Mouse (Mus musculus): ENCODE data around the gene Slc10a4. TPM values are rescaled to one million over a fixed set of nuclear protein-coding genes. Genes with fewer than 3 reads are reported as not detected.
A peak's percentile ranks its signal among the peaks of the same experiment; 100 is the strongest.
"Not testable (repeated sequence)": the region's sequence is repeated elsewhere in the genome, so short reads cannot be mapped to it uniquely, and the experiment has no call there.

The Slc10a4 gene
- polyA plus RNA-seq, 1 experiment from 2014 or later: 8.3 TPM

- H3K4me2 ChIP-seq: peak overlapping the region; percentile 46; the same call in 1 of the 2 replicates
- peaks cover 13% of the 10 kb centered on the region; the same call in 1 of the 2 replicates for H3K27me3 ChIP-seq (ENCODE audit: control insufficient read depth, insufficient read depth, low read length)
- H3K36me3 ChIP-seq (ENCODE audit: control insufficient read depth, insufficient read depth, low read length): no peaks in the 10 kb centered on the region
- ATAC-seq (ENCODE audit: low FRiP score) (peak; percentile 47; the same call in 1 of the 2 replicates), DNase-seq (ENCODE audit: low spot score, missing footprints) (peak; percentile 89)
- H3K9ac ChIP-seq (ENCODE audit: low read length): no peak overlapping the region
- no peaks in the 10 kb centered on the region for H3K9me3 ChIP-seq (ENCODE audit: control insufficient read depth, low read length)
- H3K4me1 ChIP-seq (ENCODE audit: control insufficient read depth, insufficient read depth, low read length): no peaks in the 10 kb centered on the region
- H3K4me3 ChIP-seq (ENCODE audit: low read depth, low read length): peak overlapping the region; percentile 29; the same call in 1 of the 2 replicates
- WGBS: 53% methylated on average over 5 of the region's 5 CpGs
- H3K27ac ChIP-seq (ENCODE audit: low read depth, low read length): no peak overlapping the region
Observed at GRCm38 (mm10) chr5:73007582-73007959, 888 bp downstream of the Slc10a4 start.

DNA sequence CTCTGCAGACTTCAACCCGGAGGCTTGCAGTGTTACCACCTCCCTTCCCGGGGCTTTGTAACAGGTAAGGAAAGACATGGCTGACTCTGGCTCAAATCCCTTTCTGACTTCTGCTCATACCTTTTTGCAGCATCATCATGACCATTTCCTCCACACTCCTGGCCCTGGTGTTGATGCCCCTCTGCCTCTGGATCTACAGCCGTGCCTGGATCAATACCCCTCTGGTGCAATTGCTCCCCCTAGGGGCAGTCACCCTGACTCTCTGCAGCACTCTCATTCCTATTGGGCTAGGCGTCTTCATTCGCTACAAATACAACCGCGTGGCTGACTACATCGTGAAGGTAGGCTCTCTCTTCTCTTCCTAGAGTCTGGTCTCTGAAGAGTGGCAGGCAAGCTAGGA lies 1.5 kb downstream of the Slc10a4 start:
- not testable (repeated sequence) for ATAC-seq (ENCODE audit: low FRiP score); H3K4me1 ChIP-seq (ENCODE audit: control insufficient read depth, insufficient read depth, low read length); H3K9me3 ChIP-seq (ENCODE audit: control insufficient read depth, low read length); DNase-seq (ENCODE audit: low spot score, missing footprints); H3K9ac ChIP-seq (ENCODE audit: low read length); H3K27ac ChIP-seq (ENCODE audit: low read depth, low read length); H3K4me2 ChIP-seq; H3K4me3 ChIP-seq (ENCODE audit: low read depth, low read length); H3K36me3 ChIP-seq (ENCODE audit: control insufficient read depth, insufficient read depth, low read length)
- peaks cover 13% of the 10 kb centered on the region; the same call in 1 of the 2 replicates for H3K27me3 ChIP-seq (ENCODE audit: control insufficient read depth, insufficient read depth, low read length)
- WGBS: 38% methylated on average over 8 of the region's 8 CpGs

DNA sequence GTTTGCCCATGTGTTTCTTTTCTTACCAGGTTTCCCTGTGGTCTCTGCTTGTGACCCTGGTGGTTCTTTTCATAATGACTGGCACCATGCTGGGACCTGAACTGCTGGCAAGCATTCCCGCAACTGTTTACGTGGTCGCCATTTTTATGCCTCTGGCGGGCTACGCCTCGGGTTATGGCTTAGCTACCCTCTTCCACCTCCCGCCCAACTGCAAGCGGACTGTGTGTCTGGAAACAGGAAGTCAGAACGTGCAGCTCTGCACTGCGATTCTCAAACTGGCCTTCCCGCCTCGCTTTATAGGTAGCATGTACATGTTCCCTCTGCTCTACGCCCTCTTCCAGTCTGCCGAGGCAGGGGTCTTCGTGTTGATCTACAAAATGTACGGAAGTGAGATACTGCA lies 5.1 kb downstream of the Slc10a4 start:
- WGBS: 92% methylated on average over 15 of the region's 16 CpGs
- not testable (repeated sequence) for H3K36me3 ChIP-seq (ENCODE audit: control insufficient read depth, insufficient read depth, low read length); H3K9me3 ChIP-seq (ENCODE audit: control insufficient read depth, low read length); H3K4me3 ChIP-seq (ENCODE audit: low read depth, low read length); H3K27ac ChIP-seq (ENCODE audit: low read depth, low read length); ATAC-seq (ENCODE audit: low FRiP score); H3K4me1 ChIP-seq (ENCODE audit: control insufficient read depth, insufficient read depth, low read length); DNase-seq (ENCODE audit: low spot score, missing footprints); H3K9ac ChIP-seq (ENCODE audit: low read length); H3K4me2 ChIP-seq
- peaks cover 15% of the 10 kb centered on the region; the same call in 1 of the 2 replicates for H3K27me3 ChIP-seq (ENCODE audit: control insufficient read depth, insufficient read depth, low read length)

GRCm38 (mm10) chr5:73012884-73013610 lies 6.4 kb downstream of the Slc10a4 start:
- H3K4me2 ChIP-seq: peak overlapping the region; percentile 53
- not testable (repeated sequence) for H3K9me3 ChIP-seq (ENCODE audit: control insufficient read depth, low read length); H3K27ac ChIP-seq (ENCODE audit: low read depth, low read length); H3K4me1 ChIP-seq (ENCODE audit: control insufficient read depth, insufficient read depth, low read length); H3K27me3 ChIP-seq (ENCODE audit: control insufficient read depth, insufficient read depth, low read length); H3K36me3 ChIP-seq (ENCODE audit: control insufficient read depth, insufficient read depth, low read length); H3K4me3 ChIP-seq (ENCODE audit: low read depth, low read length); H3K9ac ChIP-seq (ENCODE audit: low read length)
- WGBS: 31% methylated on average over 18 of the region's 27 CpGs
- ATAC-seq (ENCODE audit: low FRiP score) (peak; percentile 73), DNase-seq (ENCODE audit: low spot score, missing footprints) (peak; percentile 88)

- DNase-seq (ENCODE audit: low spot score, missing footprints): peak; percentile 94
- not testable (repeated sequence) for H3K36me3 ChIP-seq (ENCODE audit: control insufficient read depth, insufficient read depth, low read length); H3K9me3 ChIP-seq (ENCODE audit: control insufficient read depth, low read length); H3K27me3 ChIP-seq (ENCODE audit: control insufficient read depth, insufficient read depth, low read length); H3K27ac ChIP-seq (ENCODE audit: low read depth, low read length); H3K4me1 ChIP-seq (ENCODE audit: control insufficient read depth, insufficient read depth, low read length)
- Histone ChIP-seq H3K4me3 (ENCODE audit: low read depth, low read length) (peak overlapping the region; percentile 36), H3K4me2 (peak overlapping the region; percentile 53), H3K9ac (ENCODE audit: low read length) (peak overlapping the region; percentile 7; the same call in 1 of the 2 replicates)
- WGBS: 2% methylated on average over 50 of the region's 65 CpGs
- peak; percentile 85 for ATAC-seq (ENCODE audit: low FRiP score)
Observed at GRCm38 (mm10) chr5:73013611-73014287, 7.1 kb downstream of the Slc10a4 start.

DNA sequence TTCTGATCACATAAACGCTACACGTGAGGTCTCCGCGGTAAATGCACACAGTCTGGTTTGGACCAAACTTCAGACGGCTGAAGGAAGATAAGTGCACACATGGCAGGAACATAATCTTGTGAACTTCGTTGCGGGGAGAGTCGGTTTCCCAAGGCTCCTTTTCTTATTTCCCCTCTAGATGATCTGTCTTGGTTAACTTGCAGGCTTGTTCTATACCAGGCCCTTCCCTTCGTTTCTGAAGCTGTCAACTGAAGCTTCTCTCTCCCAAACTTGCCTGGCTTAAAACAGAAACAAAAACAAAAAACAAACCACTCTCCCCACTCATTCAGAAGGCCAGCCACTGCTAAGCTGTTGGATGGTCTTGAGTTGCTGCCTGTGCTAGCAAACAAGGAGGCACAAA lies 8.1 kb downstream of the Slc10a4 start:
- Histone ChIP-seq H3K4me1 (ENCODE audit: control insufficient read depth, insufficient read depth, low read length) (peaks cover 2% of the 10 kb centered on the region; the same call in 1 of the 2 replicates), H3K27me3 (ENCODE audit: control insufficient read depth, insufficient read depth, low read length) (peaks cover 5% of the 10 kb centered on the region; the same call in 1 of the 2 replicates), H3K27ac (ENCODE audit: low read depth, low read length) (no peak overlapping the region), H3K9ac (ENCODE audit: low read length) (no peak overlapping the region), H3K36me3 (ENCODE audit: control insufficient read depth, insufficient read depth, low read length) (no peaks in the 10 kb centered on the region), H3K9me3 (ENCODE audit: control insufficient read depth, low read length) (no peaks in the 10 kb centered on the region), H3K4me3 (ENCODE audit: low read depth, low read length) (no peak overlapping the region), H3K4me2 (no peak overlapping the region)
- ATAC-seq (ENCODE audit: low FRiP score): no peak
- 51% methylated on average over 9 of the region's 9 CpGs for WGBS
- DNase-seq (ENCODE audit: low spot score, missing footprints): peak; percentile 90

- H3K4me2 ChIP-seq: no peak overlapping the region
- H3K4me1 ChIP-seq (ENCODE audit: control insufficient read depth, insufficient read depth, low read length): no peaks in the 10 kb centered on the region
- no peak overlapping the region for H3K9ac ChIP-seq (ENCODE audit: low read length)
- ATAC-seq (ENCODE audit: low FRiP score) (no peak), DNase-seq (ENCODE audit: low spot score, missing footprints) (no peak)
- 94% methylated on average over 13 of the region's 13 CpGs for WGBS
- no peaks in the 10 kb centered on the region for H3K27me3 ChIP-seq (ENCODE audit: control insufficient read depth, insufficient read depth, low read length)
- H3K27ac ChIP-seq (ENCODE audit: low read depth, low read length): no peak overlapping the region
- no peaks in the 10 kb centered on the region for H3K9me3 ChIP-seq (ENCODE audit: control insufficient read depth, low read length)
- peaks cover under 1% of the 10 kb centered on the region; the same call in 1 of the 2 replicates for H3K36me3 ChIP-seq (ENCODE audit: control insufficient read depth, insufficient read depth, low read length)
- H3K4me3 ChIP-seq (ENCODE audit: low read depth, low read length): no peak overlapping the region
Observed at GRCm38 (mm10) chr5:73023801-73024200, 17.1 kb downstream of the Slc10a4 start.

DNA sequence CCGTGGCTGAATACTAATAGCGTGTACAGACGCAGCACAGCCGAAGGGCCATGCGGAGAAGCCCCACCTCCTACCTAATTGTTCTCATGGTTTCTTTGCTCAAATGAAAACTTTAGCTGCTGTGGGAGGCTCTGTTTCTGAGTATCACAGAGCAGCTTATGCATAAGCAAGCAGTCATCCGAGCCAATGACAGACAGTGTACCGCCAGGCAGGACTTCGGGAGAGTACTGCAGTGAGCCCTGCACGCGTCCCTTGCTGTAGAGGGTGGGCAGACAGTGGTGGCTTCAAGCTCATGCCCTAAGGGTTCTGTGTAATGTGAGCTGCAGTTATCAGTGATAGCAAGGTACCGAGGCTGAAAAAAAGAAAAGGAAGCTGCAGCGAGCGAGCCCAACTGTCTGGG lies 22.0 kb downstream of the Slc10a4 start:
- WGBS: 93% methylated on average over 13 of the region's 13 CpGs
- ATAC-seq (ENCODE audit: low FRiP score) (no peak), DNase-seq (ENCODE audit: low spot score, missing footprints) (no peak)
- H3K27me3 ChIP-seq (ENCODE audit: control insufficient read depth, insufficient read depth, low read length): no peaks in the 10 kb centered on the region
- H3K4me3 ChIP-seq (ENCODE audit: low read depth, low read length): no peak overlapping the region
- peaks cover 13% of the 10 kb centered on the region for H3K36me3 ChIP-seq (ENCODE audit: control insufficient read depth, insufficient read depth, low read length)
- no peak overlapping the region for H3K4me2 ChIP-seq
- H3K9me3 ChIP-seq (ENCODE audit: control insufficient read depth, low read length): no peaks in the 10 kb centered on the region
- no peaks in the 10 kb centered on the region for H3K4me1 ChIP-seq (ENCODE audit: control insufficient read depth, insufficient read depth, low read length)
- no peak overlapping the region for H3K27ac ChIP-seq (ENCODE audit: low read depth, low read length)
- H3K9ac ChIP-seq (ENCODE audit: low read length): no peak overlapping the region

DNA sequence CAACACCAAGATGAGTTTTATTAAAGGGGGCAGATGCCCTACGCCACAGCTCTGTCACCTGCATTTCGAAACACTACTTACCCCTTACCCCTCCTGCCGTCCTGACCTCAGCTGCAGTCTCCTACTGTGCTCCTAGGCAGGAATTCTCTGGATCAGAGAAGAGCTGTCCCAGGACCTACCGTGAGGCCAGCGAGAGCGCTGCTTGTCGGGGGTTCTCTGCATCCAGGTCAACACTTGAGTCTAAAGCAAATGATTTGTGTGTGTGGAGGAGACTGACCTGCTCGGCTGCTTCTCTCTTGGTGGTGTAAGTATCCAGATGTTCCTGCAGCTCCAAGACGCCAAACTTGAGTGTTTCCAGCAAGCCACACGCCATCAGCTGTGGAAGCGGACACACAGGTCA lies 25.8 kb downstream of the Slc10a4 start:
- Histone ChIP-seq H3K27me3 (ENCODE audit: control insufficient read depth, insufficient read depth, low read length) (no peaks in the 10 kb centered on the region), H3K4me2 (no peak overlapping the region), H3K27ac (ENCODE audit: low read depth, low read length) (no peak overlapping the region), H3K9ac (ENCODE audit: low read length) (no peak overlapping the region), H3K36me3 (ENCODE audit: control insufficient read depth, insufficient read depth, low read length) (peaks cover 16% of the 10 kb centered on the region), H3K9me3 (ENCODE audit: control insufficient read depth, low read length) (no peaks in the 10 kb centered on the region), H3K4me3 (ENCODE audit: low read depth, low read length) (no peak overlapping the region), H3K4me1 (ENCODE audit: control insufficient read depth, insufficient read depth, low read length) (no peaks in the 10 kb centered on the region)
- DNase-seq (ENCODE audit: low spot score, missing footprints): no peak
- WGBS: 81% methylated on average over 11 of the region's 11 CpGs
- ATAC-seq (ENCODE audit: low FRiP score): no peak

Data from midbrain, embryonic 11.5 days (tissue).